Mouse (Mus musculus) frontal cortex, adult (tissue): ENCODE measurements around the gene Gucy2d.

ENCODE experiments used
- ATAC-seq: cut with Nextera tagmentation; 2 replicates; pipeline ENCODE4 v1.9.2; 2017; ENCODE audit warnings: mild to moderate bottlenecking, moderate library complexity, mixed read lengths; ENCODE audit not compliant: low TSS enrichment

The Gucy2d gene

GRCm38 (mm10) chr7:98490328-98490727 is 50.1 kb downstream of the Gucy2d start:
- ATAC-seq: no peak

GRCm38 (mm10) chr7:98490911-98491310 is 50.7 kb downstream of the Gucy2d start:
- no peak for ATAC-seq

DNA sequence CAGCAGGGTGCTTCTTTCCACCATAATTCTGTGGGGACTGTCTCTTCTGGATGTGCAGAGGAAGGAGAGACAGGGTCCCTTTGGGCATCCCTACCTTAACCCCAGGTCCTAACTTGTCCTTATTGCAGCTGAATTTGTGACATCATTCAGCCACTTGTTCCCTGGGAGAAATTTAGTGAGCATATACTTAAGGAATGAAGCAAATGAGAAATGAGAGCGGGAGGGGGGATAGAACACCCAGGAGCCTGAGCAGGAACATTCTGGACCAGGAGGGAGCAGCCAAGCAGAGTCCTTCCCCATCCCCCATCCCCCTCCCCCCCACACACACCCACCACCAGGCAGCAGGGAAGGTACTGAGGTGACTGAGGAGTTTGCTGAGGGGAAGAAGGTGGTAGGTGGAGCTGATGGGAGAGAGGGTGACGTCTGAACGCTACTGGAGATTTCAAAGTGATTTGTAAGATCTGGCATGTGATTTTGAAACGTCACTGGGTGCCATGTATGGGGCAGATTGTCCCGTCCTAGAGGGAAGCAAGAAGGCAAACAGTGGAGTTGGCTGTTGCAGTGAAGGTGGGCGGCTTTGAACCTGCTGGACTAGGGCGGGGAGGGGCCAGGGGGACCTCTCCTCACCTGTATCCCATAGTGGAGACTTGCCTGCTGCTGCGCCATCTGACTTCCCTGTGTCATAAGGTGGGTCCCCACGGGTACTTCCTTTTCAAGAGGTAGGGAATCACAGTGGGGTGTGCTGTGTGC is 51.4 kb downstream of the Gucy2d start:
- no peak for ATAC-seq

DNA sequence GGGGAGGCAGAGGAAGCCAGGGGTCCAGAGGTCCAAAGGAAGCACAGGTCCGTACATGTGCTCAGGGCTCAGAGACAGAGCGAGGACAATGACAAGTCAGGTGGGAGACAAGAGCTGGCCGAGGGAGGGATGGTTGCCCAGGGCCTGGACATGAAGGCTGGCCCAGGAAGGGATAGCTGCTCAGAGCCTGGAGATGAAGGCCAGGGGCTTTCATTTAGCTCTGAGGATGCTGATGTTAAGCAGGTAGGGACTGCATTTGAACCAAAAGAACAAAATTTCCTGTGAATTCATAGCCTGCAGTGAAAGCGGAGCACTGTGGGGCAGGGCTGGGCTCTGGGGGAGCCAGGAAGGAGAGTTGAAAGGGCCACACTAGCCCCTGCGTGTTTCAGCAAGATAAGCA is 52.1 kb downstream of the Gucy2d start:
- ATAC-seq: no peak

DNA sequence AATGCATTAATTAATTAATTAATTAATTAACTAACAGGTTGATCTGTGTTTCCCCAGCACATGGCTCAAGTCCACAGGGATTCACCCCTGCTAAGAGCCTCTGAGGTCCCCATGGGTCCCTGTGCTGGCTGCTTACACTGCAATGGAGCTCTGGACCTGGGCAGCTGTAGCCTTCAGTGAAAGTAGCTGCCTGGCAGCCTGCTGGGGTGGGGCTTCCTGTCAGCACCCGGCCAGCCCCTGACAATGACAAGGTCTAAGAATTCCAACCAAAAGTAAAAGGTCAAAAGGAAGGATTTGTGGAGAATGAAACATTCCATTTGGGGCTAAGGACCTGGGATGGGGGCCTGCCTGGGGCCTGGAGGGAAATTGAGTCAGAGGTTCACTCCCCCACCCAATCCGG is 53.1 kb downstream of the Gucy2d start:
- ATAC-seq: no peak

GRCm38 (mm10) chr7:98493901-98494480 is 53.8 kb downstream of the Gucy2d start:
- ATAC-seq: no peak

GRCm38 (mm10) chr7:98495591-98495990 is 55.4 kb downstream of the Gucy2d start:
- ATAC-seq: no peak

DNA sequence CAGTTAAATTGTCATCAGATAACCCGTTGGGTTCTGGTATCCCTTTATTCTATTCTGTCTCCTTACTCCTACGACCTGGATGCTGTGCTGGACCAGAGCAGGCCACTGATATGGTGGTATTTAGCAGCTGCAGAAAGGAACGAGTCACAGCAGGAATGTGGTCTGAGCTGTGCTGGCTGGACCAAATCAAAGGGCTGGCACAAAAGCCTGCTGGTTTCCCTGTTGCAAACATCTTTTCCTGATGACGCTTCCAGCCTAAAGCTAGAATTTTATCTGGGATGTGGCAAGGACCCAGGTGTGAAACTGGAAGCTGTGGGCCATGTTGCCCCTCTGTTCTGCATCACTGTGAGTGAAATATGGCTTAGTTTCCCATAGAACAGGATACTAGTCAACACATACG is 57.2 kb downstream of the Gucy2d start:
- no peak for ATAC-seq

- ATAC-seq: no peak
Measured at GRCm38 (mm10) chr7:98498101-98498500, 57.9 kb downstream of the Gucy2d start.

DNA sequence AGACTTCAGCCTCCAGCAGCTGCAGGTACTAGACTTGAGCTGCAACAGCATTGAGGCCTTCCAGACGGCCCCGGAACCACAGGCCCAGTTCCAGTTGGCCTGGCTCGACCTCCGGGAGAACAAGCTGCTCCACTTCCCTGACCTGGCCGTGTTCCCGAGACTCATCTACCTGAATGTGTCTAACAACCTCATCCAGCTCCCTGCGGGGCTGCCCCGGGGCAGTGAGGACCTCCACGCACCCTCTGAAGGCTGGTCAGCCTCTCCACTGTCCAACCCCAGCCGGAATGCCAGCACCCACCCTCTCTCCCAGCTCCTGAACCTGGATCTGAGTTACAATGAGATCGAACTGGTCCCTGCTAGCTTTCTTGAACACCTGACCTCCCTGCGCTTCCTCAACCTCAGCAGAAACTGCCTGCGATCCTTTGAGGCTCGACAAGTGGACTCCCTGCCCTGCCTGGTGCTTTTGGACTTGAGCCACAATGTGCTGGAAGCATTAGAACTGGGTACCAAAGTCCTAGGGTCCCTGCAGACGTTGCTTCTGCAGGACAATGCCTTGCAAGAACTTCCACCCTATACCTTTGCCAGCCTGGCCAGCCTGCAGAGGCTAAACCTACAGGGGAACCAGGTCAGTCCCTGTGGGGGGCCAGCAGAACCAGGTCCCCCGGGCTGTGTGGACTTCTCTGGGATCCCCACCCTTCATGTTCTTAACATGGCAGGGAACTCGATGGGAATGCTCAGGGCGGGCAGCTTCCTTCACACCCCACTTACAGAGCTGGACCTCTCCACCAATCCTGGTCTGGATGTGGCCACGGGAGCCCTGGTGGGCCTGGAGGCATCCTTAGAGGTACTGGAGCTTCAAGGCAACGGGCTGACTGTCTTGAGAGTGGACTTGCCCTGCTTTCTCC is 58.7 kb downstream of the Gucy2d start:
- no peak for ATAC-seq

DNA sequence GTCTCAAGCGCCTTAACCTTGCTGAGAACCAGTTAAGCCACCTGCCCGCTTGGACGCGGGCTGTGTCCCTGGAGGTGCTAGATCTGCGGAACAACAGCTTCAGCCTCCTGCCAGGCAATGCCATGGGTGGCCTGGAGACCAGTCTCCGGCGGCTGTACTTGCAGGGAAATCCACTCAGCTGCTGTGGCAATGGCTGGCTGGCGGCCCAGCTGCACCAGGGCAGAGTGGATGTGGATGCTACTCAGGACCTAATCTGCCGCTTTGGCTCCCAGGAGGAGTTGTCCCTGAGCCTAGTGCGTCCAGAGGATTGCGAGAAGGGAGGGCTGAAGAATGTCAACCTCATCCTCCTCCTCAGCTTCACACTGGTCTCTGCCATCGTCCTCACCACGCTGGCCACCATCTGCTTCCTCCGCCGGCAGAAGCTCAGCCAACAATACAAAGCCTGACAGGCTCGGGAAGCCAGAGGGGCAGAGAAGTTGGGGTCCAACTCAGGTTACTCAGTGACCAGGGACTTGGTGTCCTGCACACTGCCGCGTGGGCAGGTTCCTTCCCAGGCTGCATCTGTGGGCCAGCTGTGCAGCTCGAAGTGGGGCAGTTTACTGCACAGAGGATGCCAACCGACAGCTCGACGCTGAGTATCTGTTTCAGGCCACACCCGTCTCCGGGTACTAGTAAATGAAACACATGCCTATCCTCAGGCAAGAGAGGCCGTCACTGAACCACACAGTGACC is 59.5 kb downstream of the Gucy2d start:
- peak; percentile 29 for ATAC-seq

- ATAC-seq: no peak
Measured at GRCm38 (mm10) chr7:98500470-98500869, 60.3 kb downstream of the Gucy2d start.

- ATAC-seq: no peak
Measured at GRCm38 (mm10) chr7:98501078-98501477, 60.9 kb downstream of the Gucy2d start.

- no peak for ATAC-seq
Measured at GRCm38 (mm10) chr7:98502921-98503320, 62.7 kb downstream of the Gucy2d start.

GRCm38 (mm10) chr7:98503951-98504647 is 63.9 kb downstream of the Gucy2d start:
- peak; percentile 41; the same call in 1 of the 2 replicates for ATAC-seq

GRCm38 (mm10) chr7:98504726-98505314 is 64.6 kb downstream of the Gucy2d start:
- ATAC-seq: peak; percentile 26; the same call in 1 of the 2 replicates

GRCm38 (mm10) chr7:98505664-98506063 is 65.4 kb downstream of the Gucy2d start:
- no peak for ATAC-seq

- ATAC-seq: no peak; the same call in 1 of the 2 replicates
Measured at GRCm38 (mm10) chr7:98510961-98511958, 71.0 kb downstream of the Gucy2d start.

DNA sequence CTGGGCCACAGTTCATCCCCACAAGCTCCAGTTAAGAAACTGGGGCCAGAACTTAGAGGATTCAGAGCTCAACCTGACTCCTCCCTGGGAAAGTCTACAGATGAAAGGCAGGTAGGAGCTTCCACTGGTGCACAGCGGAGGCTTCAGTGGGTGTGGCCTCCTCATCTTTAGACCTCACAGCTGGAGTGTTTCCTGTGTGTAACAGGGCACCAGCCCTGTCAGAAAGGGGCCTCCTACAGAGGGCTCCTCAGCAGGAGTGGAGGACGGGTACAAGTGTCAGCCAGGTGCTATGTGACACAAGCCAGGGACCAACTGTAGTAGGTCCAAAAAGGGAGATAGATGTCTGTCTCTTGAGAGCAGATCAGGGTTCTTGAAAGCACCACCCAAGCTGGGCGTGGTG is 73.0 kb downstream of the Gucy2d start:
- ATAC-seq: no peak

DNA sequence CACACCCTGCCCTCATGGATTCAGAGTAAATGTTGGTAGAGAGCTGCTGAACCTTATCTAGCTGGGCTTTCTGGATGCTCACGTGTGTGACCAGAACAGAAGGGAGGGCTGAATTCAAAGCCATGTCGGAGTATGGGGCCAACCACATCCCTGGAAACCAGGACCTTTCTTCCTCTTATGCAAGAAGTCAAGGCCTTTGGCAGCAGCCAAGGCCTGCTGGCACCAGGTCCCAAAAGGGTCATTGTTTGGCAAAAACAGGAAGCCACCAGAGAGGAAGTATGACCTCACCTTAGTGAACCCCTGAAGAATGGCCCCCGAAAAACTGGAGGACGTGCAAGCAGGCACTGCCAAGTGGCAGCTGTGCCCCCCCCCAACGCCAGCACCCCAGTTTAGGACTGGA is 82.4 kb downstream of the Gucy2d start:
- no peak for ATAC-seq
